Mouse (Mus musculus): ENCODE results near the gene Slc25a26.

GRCm38 (mm10) chr6:94561346-94561745 is 61.2 kb downstream of the Slc25a26 start:
- TF ChIP-seq POLR2A (IDR thresholded peaks at IDR 0.05; ENCODE audit: control insufficient read depth, low read depth, low read length) (no peak), CTCF (IDR thresholded peaks at IDR 0.05; ENCODE audit: control insufficient read depth, insufficient read depth, insufficient replicate concordance, low read depth, low read length) (no peak)

Data from testis, adult 2 months (tissue).